Mouse (Mus musculus) bone marrow macrophage, adult 2 months (primary cell): ENCODE results near the gene Rbms3. TPM values are rescaled to one million over a fixed set of nuclear protein-coding genes. Genes with fewer than 3 reads are reported as not detected.

ENCODE experiments used
- H3K27ac ChIP-seq: 2 replicates; pipeline ENCODE4 v1.5.1; 2012; ENCODE audit warnings: low read depth, low read length; ENCODE audit not compliant: insufficient read depth
- H3K4me1 ChIP-seq: 2 replicates; pipeline ENCODE4 v1.6.1; 2012; ENCODE audit warnings: low read length; ENCODE audit not compliant: control insufficient read depth, insufficient read depth
- H3K4me3 ChIP-seq: 2 replicates; pipeline ENCODE4 v1.5.1; 2012; ENCODE audit warnings: mild to moderate bottlenecking, low read length, moderate library complexity; ENCODE audit not compliant: insufficient read depth
- CTCF ChIP-seq: IDR thresholded peaks from 2 replicates; pipeline ENCODE4 v1.5.1; 2012; ENCODE audit warnings: low read depth, mild to moderate bottlenecking, low read length, moderate library complexity
- POLR2A ChIP-seq: IDR thresholded peaks from 2 replicates; pipeline ENCODE4 v1.6.1; 2012; ENCODE audit warnings: mild to moderate bottlenecking, low read depth, low read length, borderline replicate concordance
- polyA plus RNA-seq: library from polyadenylated mRNA; stranded (reverse); fragments of >200 nt; gene quantifications from 2 replicates; pipeline ENCODE4 v1.2.4, GENCODE M21; 2012; ENCODE audit not compliant: missing spikeins, insufficient read depth, insufficient read length

Rbms3 gene
- polyA plus RNA-seq, 1 experiment: 0.13 TPM

DNA sequence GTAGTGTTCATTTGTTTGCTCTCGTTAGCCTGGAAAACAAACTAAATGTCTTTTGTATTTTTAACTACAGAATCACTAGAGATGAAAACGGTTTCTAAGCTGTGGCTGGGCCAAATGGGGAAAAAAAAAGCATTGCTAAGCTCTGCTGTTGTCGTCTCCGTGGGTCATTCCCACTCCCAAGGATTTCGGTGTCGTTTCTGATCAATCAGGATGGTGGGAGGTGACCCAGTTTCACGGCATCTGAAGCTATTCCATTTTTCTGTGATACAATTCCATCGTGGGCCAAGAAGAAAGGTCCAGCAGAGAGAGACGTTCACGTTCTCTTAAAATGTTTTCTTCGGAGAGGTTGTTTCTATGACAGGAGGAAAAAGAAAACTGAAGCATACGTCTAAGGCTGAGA is 354.9 kb downstream of the Rbms3 start:
- no peak overlapping the region for H3K27ac ChIP-seq
- H3K4me3 ChIP-seq: no peak overlapping the region
- no peaks in the 10 kb centered on the region for H3K4me1 ChIP-seq
- no peak for TF ChIP-seq CTCF
- no peak for TF ChIP-seq POLR2A

DNA sequence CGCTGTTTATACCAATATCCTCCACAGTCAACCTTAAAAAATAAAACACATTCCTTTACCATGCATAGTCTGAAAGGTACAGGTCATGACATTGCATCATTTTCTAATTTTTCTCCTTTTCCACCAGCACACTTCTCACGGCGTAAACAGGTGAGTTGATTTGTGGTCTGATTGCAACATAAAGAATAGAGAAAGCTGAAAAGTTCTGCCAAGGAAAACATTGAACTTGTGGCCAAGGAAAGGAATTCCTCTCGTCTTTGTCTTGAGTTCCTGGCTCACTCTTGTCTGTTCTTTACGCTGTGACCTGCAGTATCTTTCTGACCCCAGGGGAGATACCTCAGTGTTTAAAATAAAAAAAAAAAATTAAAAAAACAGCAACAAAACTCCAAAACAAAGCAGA is 370.1 kb downstream of the Rbms3 start:
- Histone ChIP-seq H3K27ac (no peak overlapping the region), H3K4me1 (no peaks in the 10 kb centered on the region), H3K4me3 (no peak overlapping the region)
- TF ChIP-seq CTCF (no peak), POLR2A (no peak)

DNA sequence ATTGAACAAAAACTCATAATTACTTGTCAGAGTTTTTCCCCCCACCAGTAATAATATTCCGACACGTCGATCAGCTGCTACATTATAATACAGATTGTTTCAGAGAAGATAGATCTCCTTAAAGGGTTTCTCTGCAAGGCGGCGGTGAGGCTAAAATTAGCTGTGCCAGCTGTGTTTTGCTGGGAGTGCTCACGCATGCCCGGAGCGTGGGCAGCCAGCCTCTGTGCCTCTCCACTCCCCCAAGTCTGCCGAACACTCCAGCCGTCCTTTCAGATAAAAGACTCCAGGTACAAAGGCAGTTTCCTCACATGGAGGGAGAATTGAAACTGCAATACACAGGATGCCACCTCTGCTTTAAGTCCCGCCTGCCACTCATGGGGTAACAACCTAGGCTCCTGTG is 376.4 kb downstream of the Rbms3 start:
- no peak overlapping the region for H3K4me3 ChIP-seq
- TF ChIP-seq POLR2A (no peak), CTCF (no peak)
- no peaks in the 10 kb centered on the region; the same call in 1 of the 2 replicates for H3K4me1 ChIP-seq
- H3K27ac ChIP-seq: no peak overlapping the region

DNA sequence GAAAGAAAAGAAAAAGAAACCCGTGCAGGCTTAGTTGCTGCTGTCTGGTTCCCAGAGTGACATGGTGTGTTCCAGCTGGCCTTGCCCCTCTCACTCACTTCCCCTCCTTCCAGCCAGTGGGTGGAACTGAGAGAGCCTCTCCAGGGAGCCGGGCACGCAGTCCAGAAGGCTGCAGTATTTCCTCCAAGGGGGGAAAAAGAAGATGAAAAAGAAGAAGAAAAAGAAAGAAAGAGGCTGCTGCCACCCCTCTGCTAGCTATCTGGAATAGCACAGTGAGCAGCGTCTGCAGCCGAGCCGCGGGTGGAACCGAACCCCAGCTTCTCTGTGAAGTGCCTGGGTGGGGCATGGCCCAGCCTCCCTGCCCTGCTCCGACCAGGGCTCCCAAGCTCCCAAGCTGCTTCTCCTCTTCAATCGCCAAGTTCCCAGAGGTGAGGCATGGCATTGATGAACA is 377.3 kb downstream of the Rbms3 start:
- Histone ChIP-seq H3K27ac (no peak overlapping the region), H3K4me1 (no peaks in the 10 kb centered on the region; the same call in 1 of the 2 replicates), H3K4me3 (peak overlapping the region; percentile 51)
- TF ChIP-seq CTCF (no peak), POLR2A (no peak)

DNA sequence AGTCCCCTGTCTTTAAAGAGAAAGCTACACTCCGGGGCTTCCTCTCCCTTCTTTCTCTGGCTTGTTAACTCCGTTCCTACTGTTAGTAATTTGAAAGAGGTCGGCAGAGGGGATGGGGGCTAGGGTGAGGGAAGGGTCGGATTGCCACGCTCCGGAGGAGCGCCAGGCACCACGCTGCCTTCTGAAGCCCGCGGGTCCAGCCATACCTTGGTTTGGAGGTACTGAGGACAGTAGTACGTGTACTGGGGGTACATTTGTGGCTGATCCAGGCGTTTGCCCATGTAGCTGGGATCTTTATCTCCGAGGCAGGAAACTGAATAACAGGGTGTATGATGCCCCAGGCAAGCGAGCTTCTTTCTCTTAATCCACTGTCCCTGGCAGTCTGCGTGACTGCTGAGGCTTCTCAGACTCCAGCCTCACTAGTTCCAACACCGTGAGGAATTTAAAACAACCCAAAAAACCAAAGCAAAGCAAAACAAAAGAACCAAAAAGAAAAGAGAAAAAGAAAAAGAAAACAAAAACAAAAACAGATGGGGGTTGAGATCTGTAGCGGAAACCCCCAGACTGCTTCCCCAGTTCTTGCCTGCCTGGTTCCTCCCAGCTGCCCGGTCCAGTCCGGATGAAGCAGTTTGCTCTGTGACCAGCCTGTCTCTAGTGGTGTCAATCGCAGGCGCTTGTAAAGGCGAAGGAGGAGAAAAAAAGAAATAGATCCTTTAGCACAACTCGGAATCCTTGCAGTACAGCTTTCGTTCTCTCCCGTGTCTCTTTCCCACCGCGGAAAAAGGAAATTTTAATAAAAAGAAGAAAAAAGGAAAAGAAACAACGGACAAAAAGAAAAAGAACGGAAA is 378.0 kb downstream of the Rbms3 start:
- Histone ChIP-seq H3K4me1 (no peaks in the 10 kb centered on the region; the same call in 1 of the 2 replicates), H3K27ac (no peak overlapping the region), H3K4me3 (peak overlapping the region; percentile 51)
- TF ChIP-seq POLR2A: no peak
- no peak for TF ChIP-seq CTCF

DNA sequence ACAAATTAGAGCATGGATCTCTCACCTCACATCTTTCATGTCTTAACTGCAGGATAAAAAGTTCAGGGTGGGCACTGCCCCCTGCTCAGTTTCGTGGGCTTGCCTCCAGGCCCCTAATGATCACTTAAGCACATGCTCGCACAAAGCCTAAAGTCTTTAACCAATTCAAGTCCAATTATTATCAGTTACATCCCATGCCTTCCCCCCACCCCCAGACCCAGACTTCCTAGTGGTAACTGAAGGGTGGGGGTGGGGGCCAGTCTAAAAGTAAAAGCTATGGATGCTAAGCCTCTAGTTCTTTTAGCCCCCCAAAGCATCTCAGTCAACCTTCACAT is 378.9 kb downstream of the Rbms3 start:
- H3K4me1 ChIP-seq: no peaks in the 10 kb centered on the region; the same call in 1 of the 2 replicates
- no peak overlapping the region for H3K4me3 ChIP-seq
- no peak overlapping the region for H3K27ac ChIP-seq
- TF ChIP-seq POLR2A: no peak
- no peak for TF ChIP-seq CTCF

DNA sequence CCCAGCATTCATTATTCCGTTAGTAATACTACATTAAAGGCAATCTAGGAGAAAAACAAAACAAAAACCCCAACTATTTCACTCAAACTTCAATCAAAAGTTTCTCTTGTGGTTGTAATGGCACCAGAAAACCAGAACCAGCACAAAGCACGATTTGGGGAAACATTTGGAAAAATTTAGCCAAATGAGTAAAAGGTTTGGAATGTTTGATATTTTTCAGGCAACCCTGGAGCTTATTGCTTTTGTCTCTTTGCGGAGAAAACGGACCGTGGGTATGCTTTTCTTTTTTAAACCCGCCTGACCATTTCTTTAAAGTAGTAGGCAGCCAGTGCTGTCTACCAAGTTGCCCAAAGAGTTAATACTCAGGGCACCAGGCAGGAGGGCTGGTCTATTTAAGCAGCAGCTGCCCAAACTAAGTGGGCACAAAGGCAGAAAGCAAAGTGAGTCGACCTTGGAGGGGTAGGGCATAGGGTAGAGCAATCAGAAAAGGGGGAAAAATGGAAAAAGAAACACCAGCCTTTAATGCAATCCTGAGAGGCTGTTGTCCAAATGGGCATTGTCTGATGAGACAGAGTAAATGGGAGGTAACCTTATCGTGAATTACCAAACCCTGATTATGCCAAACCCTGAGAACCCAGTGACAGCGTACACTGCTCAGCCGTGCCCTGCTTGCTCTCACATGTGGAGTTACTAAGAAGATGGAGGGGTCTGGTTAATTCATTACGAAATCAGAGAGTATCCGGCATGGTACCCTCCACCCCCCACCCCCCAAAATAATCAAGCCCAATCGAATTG is 379.5 kb downstream of the Rbms3 start:
- no peaks in the 10 kb centered on the region; the same call in 1 of the 2 replicates for H3K4me1 ChIP-seq
- no peak overlapping the region for H3K27ac ChIP-seq
- no peak overlapping the region for H3K4me3 ChIP-seq
- no peak for TF ChIP-seq CTCF
- TF ChIP-seq POLR2A: no peak

DNA sequence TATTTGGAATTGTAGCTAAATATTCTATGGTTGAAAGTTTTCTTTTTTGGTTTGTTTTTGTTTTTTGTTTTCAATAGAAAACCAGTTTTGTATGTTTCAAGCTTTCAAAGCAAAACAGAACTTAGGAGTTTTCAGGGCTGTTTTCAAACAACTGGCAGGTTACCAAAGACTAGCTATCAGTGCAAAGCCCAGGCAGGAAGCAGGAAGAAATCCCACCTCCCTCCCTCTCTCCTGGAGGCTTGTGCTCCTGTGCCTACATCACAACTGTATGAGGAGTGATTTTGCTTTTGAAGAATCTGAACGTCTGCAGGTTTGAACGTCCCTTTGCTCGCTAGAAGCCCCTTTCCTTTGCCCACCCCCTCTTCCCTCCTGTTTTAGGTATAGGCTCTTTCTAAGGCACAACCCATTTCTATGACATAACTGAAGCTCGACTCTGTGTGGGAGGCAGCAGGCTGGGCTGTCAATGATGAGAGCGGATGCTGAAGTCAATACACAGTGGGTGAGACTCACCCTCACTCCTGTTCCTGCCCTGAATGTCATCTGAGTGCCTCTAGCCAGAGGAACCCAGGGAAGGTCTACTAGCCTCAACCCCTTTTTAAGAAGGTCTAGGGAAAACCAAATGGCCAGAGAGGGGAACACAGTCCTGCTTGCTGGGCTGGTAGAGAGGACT is 382.3 kb downstream of the Rbms3 start:
- H3K27ac ChIP-seq: no peak overlapping the region
- H3K4me3 ChIP-seq: no peak overlapping the region
- no peaks in the 10 kb centered on the region for H3K4me1 ChIP-seq
- TF ChIP-seq CTCF (no peak), POLR2A (no peak)

DNA sequence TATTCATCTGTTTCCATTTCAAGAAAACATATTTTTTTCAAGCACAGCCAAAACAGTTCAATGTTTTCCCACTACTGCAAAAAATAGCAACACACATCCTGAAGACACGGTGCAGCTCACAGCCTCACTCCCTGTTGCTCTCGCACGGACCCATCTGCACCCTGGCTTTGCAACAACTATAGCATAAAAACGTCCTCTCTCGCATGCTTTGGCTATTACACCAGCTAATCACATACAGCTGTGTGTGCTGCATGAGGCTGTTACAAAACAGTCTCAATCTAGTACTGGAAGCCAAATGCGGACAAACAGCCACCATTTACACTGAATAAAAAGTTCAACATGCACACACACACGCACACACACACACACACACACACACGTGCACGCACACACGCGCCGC is 383.5 kb downstream of the Rbms3 start:
- no peak overlapping the region for H3K27ac ChIP-seq
- H3K4me1 ChIP-seq: no peaks in the 10 kb centered on the region
- TF ChIP-seq POLR2A (no peak), CTCF (no peak)
- no peak overlapping the region for H3K4me3 ChIP-seq
